21 mouse cellular contexts compared by ENCODE assay signal in the genomic region with DNA sequence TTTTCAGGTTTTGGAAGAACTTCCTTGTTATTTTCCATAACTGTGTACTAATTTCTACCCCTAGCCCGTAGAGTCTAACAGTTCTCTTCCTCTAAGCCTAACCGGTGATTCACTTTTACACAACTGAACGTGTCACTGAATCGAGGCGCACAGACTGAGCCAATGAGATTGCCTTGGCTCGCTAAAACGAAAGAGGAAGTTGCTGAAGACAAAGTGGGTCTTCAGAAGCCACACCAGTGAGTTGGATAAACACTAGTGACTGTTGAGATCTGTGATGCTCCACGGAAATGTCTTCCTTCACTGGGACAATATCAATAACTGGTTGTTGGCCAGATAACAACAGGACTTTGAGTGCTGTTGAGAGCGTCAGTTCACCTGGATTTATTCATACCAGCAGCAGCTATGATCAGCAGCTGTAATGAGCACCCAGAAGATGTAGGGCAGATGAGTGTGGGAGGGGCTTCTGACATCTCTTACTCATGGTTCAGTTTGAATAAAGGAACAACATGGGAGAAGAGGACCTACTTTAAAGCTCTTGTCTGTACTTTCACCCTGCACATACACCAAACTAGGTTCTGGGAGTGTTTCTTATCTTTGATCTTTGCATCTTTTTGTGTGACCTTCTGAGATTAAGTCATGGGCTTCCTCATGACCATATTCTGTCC.
A peak's percentile ranks its signal among the peaks of the same experiment; 100 is the strongest.
DNase-seq lines count a peak whose midpoint lies in the region; ATAC-seq and TF ChIP-seq lines count a peak whose summit lies in the region.
"Had no signal": no experiment of that assay in that cellular context is flagged by ENCODE, and none has a peak within 500 bp of the region (broad histone marks: within the 10 kb centered on the region; RNA-seq: fewer than 3 reads in every experiment).

No protein-coding gene starts in this region.

- no peaks in the 10 kb centered on the region for H3K27me3 ChIP-seq in MEL (ENCODE audit: control insufficient read depth in 1 of 2, insufficient read depth in 2 of 2, low read length in 2 of 2)
- H3K27me3 ChIP-seq in liver, postnatal 0 days (ENCODE audit: insufficient read depth, low read length), result no peaks in the 10 kb centered on the region
- H3K27me3 ChIP-seq: limb, embryonic 12.5 days; liver, embryonic 13.5 days; neural tube, embryonic 13.5 days had no signal

- TF ChIP-seq RAD21 in MEL (IDR thresholded peaks at IDR 0.05; ENCODE audit: low read depth, low read length), result no peak

- H3K9ac ChIP-seq in MEL (ENCODE audit: control insufficient read depth, low read depth, low read length, poor library complexity, severe bottlenecking), result no peak overlapping the region
- no peak overlapping the region for H3K9ac ChIP-seq in liver, postnatal 0 days (replicated peaks)
- H3K9ac ChIP-seq: hindbrain, embryonic 14.5 days; limb, embryonic 12.5 days; liver, embryonic 13.5 days; neural tube, embryonic 13.5 days had no signal

- no peak for TF ChIP-seq CTCF in MEL (IDR thresholded peaks at IDR 0.05 in 2 of 3, conservative IDR thresholded peaks at IDR 0.05 in 1 of 3; ENCODE audit: control insufficient read depth in 1 of 3, insufficient read depth in 1 of 3, low read depth in 2 of 3, low read length in 3 of 3, poor library complexity in 1 of 3, severe bottlenecking in 1 of 3)
- TF ChIP-seq CTCF in liver, postnatal 0 days (IDR thresholded peaks at IDR 0.05; ENCODE audit: low read depth), result no peak

- no peaks in the 10 kb centered on the region for H3K79me2 ChIP-seq in MEL (ENCODE audit: control insufficient read depth, insufficient read depth, low read length, poor library complexity)

- no peak for ATAC-seq in liver, postnatal 0 days
- ATAC-seq: lung, postnatal 0 days had no signal

- H3K36me3 ChIP-seq in MEL (ENCODE audit: control insufficient read depth in 1 of 2, insufficient read depth in 2 of 2, low read length in 2 of 2), result no peaks in the 10 kb centered on the region
- H3K36me3 ChIP-seq in liver, postnatal 0 days (replicated peaks; ENCODE audit: insufficient read depth, low read length), result no peaks in the 10 kb centered on the region
- H3K36me3 ChIP-seq: heart, embryonic 10.5 days; limb, embryonic 12.5 days; liver, embryonic 13.5 days; neural tube, embryonic 13.5 days had no signal

- no peaks in the 10 kb centered on the region for H3K9me3 ChIP-seq in MEL (replicated peaks; ENCODE audit: insufficient read depth, low read length)
- H3K9me3 ChIP-seq in liver, postnatal 0 days (ENCODE audit: low read length), result no peaks in the 10 kb centered on the region
- H3K9me3 ChIP-seq: heart, embryonic 10.5 days; limb, embryonic 12.5 days; liver, embryonic 13.5 days; neural tube, embryonic 13.5 days had no signal

- no peak overlapping the region for H3K4me2 ChIP-seq in liver, postnatal 0 days (ENCODE audit: low read depth, low read length)
- H3K4me2 ChIP-seq: hindbrain, embryonic 14.5 days; limb, embryonic 12.5 days; liver, embryonic 13.5 days; neural tube, embryonic 13.5 days had no signal

- no peaks in the 10 kb centered on the region for H3K4me1 ChIP-seq in MEL (ENCODE audit: control insufficient read depth in 1 of 2, insufficient read depth in 2 of 2, low read length in 2 of 2)
- H3K4me1 ChIP-seq in liver, postnatal 0 days (ENCODE audit: insufficient read depth), result no peaks in the 10 kb centered on the region
- H3K4me1 ChIP-seq: liver, embryonic 13.5 days had no signal

- peak overlapping the region; percentile 36 to 42; a peak in 3 of 4 replicates for H3K4me3 ChIP-seq in MEL (ENCODE audit: control insufficient read depth in 1 of 2, insufficient read depth in 1 of 2, low read depth in 2 of 2, low read length in 2 of 2)
- H3K4me3 ChIP-seq in liver, postnatal 0 days (ENCODE audit: low read depth, low read length), result no peak overlapping the region
- H3K4me3 ChIP-seq: heart, embryonic 10.5 days; limb, embryonic 12.5 days; liver, embryonic 13.5 days; neural tube, embryonic 13.5 days had no signal

- no peak for TF ChIP-seq POLR2A in MEL (IDR thresholded peaks at IDR 0.05; ENCODE audit: control insufficient read depth in 1 of 2, insufficient read depth in 1 of 2, low read depth in 1 of 2, low read length in 2 of 2, poor library complexity in 1 of 2)

- DNase-seq in A20 (ENCODE audit: low read depth, low spot score), result peak; percentile 79
- DNase-seq in MEL (ENCODE audit: low read depth, low spot score), result peak; percentile 52
- peak; percentile 25 for DNase-seq in induced T-regulatory cell, adult 2 months (ENCODE audit: low read depth)
- peak; percentile 18 to 37 for DNase-seq in thymus, postnatal 10 days (ENCODE audit: low spot score in 2 of 2)
- no peak for DNase-seq in lung, postnatal 25 days (ENCODE audit: low spot score)
- DNase-seq in adrenal gland, adult 2 months, result no peak
- no peak for DNase-seq in urinary bladder, postnatal 10 days (ENCODE audit: low spot score)
- no peak for DNase-seq in liver, postnatal 0 days
- DNase-seq: adrenal gland, postnatal 36 days; cerebellum, adult 9-11 months; gastrocnemius, postnatal 36 days; heart, postnatal 14 days; kidney, adult 11 months; kidney, postnatal 10 days; layer of hippocampus, adult 9-11 months; liver, embryonic 13.5 days had no signal

- no peak overlapping the region for H3K27ac ChIP-seq in MEL (ENCODE audit: control insufficient read depth, low read depth, low read length)
- H3K27ac ChIP-seq in liver, postnatal 0 days (ENCODE audit: low read depth), result no peak overlapping the region
- H3K27ac ChIP-seq: heart, embryonic 10.5 days; hindbrain, embryonic 14.5 days; limb, embryonic 12.5 days; liver, embryonic 13.5 days; neural tube, embryonic 13.5 days had no signal

- TF ChIP-seq EP300 in MEL (IDR thresholded peaks at IDR 0.05; ENCODE audit: low read depth in 1 of 2, low read length in 2 of 2), result no peak
- TF ChIP-seq EP300 in liver, postnatal 0 days (IDR thresholded peaks at IDR 0.05; ENCODE audit: low read depth), result no peak

- WGBS in liver, postnatal 0 days (ENCODE audit: insufficient replicate concordance), result 47% methylated on average over 9 of the region's 9 CpGs

TF ChIP-seq in MEL, 35 proteins besides CTCF, POLR2A, EP300 and RAD21:
- TF ChIP-seq JUND (IDR thresholded peaks at IDR 0.05; ENCODE audit: low read depth, low read length), result no peak
- no peak for TF ChIP-seq GABPA (IDR thresholded peaks at IDR 0.05; ENCODE audit: low read depth, low read length)

Comparison
In these comparisons a context has a peak if more than half of its experiments do, and no peak if none do; other contexts are left out.
1. DNase-seq: peak in A20 (single experiment), MEL (single experiment), induced T-regulatory cell, adult 2 months (single experiment) and thymus, postnatal 10 days (2 of 2); none in lung, postnatal 25 days (single experiment), adrenal gland, adult 2 months (single experiment), urinary bladder, postnatal 10 days (single experiment) and liver, postnatal 0 days (single experiment).